Mouse (Mus musculus) heart, adult 2 months (tissue): ENCODE measurements around the gene Il7r.

Source experiments
- EP300 ChIP-seq: fragments of 200-500 bp; IDR thresholded peaks from 2 replicates; pipeline ENCODE4 v1.6.1; 2011; ENCODE audit warnings: low read depth, low read length, control low read depth; ENCODE audit not compliant: insufficient read depth
- POLR2A ChIP-seq: fragments of 200-500 bp; IDR thresholded peaks from 2 replicates; pipeline ENCODE4 v1.6.1; 2011; ENCODE audit warnings: mild to moderate bottlenecking, low read depth, low read length, control low read depth; ENCODE audit not compliant: insufficient read depth

- TF ChIP-seq POLR2A (no peak), EP300 (no peak)
Observed at GRCm38 (mm10) chr15:9565396-9565795, 35.4 kb upstream of the Il7r start.
